Mouse (Mus musculus) gastrocnemius, postnatal 14 days (tissue): ENCODE data around the gene Kctd3. TPM values are rescaled to one million over a fixed set of nuclear protein-coding genes. Genes with fewer than 3 reads are reported as not detected.
A peak's percentile ranks its signal among the peaks of the same experiment; 100 is the strongest.

Source experiments
- DNase-seq: peaks from one replicate; pipeline ENCODE4 v3.0.0; 2021; ENCODE audit warnings: mixed read lengths
- intact Hi-C: fragments of 180-260 bp; cut with DNase I; formaldehyde crosslinking; loops from one replicate; pipeline ENCODE4 v1.15.1; 2025; ENCODE audit warnings: low total_unique reads
- total RNA-seq, 2 experiments: library from RNA; stranded (reverse); gene quantifications; 2 replicates each; pipeline ENCODE4 v1.2.3; 2021

Gene Kctd3
- total RNA-seq, 2 experiments from 2014 or later: 28.6 to 33.5 TPM

DNA sequence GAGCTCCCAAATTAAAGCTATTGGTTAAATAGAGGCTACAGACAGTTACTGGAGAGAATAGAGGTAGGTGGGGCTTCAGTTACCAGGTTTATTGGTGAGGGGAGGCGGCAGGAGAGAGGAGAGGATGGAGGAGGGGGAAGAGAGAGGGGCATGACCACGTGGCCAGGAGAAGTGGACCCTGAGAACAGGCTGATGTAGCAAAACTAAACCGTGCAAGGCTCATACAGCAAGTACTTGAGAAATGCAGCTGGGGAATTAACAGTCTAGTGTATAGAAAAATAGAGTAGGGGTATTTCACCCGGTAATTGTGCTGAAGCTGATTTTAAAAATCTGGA, 5.9 kb upstream of the Kctd3 start:
- intact Hi-C loops: no loop called here
- DNase-seq: no peak

DNA sequence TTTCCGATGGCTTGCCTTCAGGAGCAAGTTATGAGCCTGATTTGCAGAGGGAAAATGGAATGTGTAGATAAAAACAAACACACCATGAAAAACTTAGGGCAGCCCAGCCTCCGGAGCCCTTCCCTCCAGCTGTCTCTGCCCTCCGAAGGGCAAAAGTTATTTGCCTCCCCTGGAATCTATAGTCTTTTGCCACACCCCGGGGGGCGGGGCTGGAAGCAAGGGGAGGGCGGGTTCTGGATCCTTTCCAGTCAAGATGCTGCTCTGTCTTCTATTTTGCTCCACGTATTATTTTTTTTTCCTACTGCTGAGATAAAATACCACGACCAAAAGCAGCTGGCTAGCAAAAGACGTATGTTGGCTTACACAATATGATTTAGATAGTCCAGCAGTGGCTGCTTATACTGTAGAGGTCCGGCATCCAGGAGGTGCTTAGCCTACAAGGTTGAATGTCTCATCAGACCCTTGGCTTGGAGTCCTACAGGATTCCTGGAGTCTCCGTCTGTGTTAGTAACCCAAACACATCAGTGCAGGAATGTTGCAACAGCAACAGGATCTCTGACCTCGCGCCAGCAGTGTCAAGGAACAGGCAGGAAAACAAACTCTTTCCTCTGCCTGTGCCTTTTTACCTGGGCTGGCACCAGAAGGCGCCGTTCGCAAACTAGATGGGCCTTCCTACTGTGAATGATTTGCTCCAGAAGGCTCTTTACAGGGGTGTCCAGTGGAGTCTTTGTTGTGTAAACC, 5.4 kb upstream of the Kctd3 start:
- no peak for DNase-seq
- intact Hi-C loops: no loop called here

DNA sequence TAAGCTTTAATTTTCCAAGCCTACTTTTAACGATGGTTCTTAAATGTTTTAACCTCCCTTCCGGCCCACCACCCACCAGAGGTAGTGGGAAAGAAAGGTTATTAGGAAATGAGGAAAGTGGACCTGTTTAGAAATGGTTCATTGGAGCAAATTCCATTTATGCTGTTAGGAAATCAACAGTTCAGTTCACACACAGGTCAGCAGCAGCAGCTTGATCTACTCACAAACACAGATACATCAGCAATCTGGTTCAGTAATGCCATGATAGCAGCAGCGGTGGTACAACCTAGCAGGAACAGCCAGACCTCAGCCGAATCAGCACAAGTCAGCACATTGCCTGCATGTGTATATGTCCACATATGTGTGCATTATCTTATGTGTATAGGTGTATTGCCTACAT, 3.0 kb upstream of the Kctd3 start:
- intact Hi-C loops: no loop called here
- DNase-seq: no peak

DNA sequence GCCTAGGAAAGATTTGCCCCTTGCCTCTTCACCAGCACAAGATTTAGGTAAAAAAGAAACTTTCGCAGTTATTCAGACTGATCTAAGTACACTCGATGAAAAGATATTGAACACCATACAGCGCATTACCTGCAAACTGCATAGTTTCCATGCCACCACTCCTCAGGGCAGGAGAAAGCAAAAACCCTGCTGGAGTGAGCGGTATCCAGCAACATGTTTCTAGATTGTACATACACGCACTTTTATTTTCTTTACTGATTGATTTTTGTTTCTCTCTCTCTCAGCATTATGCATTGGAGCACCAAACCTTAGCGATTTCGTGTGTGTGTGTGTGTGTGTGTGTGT, 311 bp upstream of the Kctd3 start:
- intact Hi-C loops: no loop called here
- no peak for DNase-seq

DNA sequence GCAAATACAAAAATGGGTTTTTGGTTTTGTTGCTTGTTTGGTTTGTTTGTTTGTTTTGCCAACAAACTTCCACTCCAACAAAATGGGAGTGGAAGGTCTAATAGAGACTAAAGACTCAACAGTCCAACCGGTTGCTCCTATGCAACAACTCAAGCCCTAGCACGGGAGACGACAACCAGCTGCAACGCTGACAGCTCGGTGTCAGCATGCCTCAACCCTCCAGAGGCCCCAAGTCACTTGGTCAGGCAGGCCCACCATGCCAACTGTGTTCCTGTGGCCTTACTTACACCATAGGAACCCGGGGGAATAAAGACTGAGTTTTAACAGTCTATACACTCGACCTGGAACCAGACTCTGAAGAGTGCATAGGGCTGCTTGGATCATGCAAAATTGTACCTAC, 815 bp downstream of the Kctd3 start:
- intact Hi-C loops: no loop called here
- no peak for DNase-seq

DNA sequence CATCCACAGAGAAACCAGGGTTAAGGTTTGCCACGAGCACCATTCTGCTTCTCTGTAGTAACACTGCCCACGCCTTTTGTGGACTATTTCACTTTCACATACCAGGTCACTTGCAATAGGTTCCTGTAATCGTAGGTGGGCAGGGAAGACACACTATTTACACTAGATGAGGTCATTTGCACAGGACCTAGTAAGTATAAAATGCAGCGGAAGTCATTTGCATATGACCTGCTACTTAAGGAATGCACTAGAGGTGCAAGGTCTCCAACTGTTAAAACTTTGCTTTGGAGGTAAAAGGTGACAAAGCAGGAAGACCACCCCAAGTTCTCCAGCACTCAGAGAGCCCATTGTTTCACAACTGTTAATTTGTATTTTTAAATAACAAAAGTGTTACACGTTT, 1.4 kb downstream of the Kctd3 start:
- DNase-seq: no peak
- intact Hi-C loops: no loop called here

DNA sequence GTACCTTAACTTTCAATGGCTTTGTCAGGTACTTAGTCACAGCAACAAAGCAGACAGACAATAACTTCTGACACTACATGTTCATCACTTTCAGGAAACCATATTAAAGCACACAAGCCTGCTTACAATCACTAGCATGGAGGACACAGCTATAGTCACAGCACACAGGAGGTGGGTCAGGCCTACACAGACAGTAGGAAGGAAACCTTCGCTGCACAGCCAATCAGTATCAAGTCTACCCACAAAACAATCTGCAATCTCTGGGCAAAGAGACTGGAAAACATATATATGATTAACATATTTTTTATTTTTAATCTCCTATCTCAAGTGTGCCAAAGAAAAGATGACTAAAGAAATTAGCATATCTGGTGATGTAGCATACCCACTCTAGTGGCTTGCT, 2.9 kb downstream of the Kctd3 start:
- intact Hi-C loops: no loop called here
- DNase-seq: no peak

DNA sequence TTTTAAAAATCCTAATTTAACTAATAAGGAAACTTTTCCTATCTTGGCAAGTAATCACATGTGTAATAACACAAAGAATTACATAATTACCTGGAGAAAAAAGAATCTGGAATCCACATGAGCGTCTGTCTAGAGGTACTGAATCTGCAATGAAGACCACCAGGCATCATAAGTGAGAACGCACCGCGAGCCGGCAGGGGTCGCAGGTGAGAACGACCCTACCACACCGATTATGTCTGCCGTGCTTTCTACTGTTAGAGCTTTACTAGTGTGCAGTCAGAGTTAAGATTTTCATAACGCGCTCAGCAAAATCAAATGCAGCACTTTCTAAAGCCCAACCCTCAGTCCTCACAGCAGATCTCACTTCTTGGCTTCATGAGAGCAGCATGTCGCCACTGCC, 5.8 kb downstream of the Kctd3 start:
- intact Hi-C loops: no loop called here
- DNase-seq: no peak

DNA sequence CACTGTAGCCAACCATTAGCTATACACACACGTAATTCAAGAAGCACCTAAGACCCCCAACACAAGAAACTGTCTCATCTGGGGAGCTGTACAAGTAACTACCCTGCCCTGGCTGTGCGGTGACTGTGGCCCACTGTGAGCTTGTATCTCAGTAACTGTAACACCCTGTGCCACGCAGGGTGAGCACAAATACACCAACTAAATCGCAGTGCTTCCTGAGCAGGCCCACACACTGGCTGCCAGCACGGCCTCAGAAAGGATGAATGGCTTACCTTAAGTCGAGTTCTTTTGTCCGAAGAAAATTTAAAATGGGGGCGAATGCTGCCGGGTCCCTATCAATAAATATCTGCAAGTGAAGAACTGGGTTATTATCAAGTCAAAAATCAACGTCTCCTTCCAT, 7.7 kb downstream of the Kctd3 start:
- DNase-seq: no peak

DNA sequence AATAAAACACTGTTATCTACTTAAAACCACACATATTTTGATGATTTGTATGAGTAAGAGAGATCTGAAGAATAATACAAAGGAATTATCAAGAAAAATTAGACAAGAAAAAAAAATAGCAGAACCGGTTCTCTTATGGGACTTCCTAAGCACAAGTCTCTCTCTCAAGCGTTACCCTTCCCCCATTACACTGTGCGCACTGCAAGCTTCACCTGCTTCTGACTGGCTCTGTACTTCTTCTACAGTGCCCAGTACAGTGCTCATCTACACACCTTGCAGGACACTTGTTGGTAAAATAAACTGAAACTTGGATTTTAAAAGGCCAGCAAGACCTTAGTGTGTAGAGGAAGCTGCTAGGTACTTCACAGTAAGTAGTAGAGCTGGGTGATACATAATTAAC, 9.7 kb downstream of the Kctd3 start:
- no peak for DNase-seq
- intact Hi-C loops: no loop called here

More for the DNA sequence above, 7.7 kb downstream of the Kctd3 start:
- intact Hi-C loops: no loop called here

DNA sequence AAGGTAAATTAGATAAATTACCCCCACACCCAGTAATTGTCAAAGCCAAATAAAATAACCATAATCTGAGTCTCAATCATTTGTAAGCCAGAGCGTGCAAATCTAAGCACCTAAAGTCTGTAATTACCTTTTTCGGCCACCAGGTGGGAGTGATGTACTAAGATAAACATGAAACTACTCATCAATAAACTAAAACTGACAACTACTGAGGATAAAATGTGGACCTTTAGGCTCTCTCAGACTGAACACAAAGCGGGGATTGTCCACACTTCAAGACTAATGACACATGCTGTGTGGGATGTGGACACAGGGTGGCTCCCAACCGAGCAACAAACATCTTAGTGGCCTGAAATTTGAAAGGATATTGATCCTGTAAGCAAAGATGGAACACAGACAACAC, 14.4 kb downstream of the Kctd3 start:
- intact Hi-C loops: no loop called here
- no peak for DNase-seq

DNA sequence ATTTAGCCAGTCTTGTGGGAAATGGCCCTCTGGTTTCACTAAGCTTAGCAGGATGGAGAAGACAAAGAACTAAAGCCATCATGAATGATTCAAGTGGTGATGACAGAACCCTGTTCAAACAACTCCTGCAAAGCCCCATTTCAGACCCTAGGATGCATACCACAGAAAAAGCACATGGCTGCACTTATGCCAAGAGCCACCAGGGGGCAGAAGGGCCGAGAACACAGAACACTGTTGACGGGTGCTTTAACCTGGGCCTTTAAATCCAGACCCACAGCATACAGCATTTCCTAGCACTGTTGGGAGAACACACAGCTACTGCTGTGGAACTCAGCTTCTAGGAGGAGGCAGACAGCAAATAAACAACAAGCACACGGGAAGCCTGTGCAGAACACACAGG, 27.6 kb downstream of the Kctd3 start:
- peak; percentile 43 for DNase-seq

DNA sequence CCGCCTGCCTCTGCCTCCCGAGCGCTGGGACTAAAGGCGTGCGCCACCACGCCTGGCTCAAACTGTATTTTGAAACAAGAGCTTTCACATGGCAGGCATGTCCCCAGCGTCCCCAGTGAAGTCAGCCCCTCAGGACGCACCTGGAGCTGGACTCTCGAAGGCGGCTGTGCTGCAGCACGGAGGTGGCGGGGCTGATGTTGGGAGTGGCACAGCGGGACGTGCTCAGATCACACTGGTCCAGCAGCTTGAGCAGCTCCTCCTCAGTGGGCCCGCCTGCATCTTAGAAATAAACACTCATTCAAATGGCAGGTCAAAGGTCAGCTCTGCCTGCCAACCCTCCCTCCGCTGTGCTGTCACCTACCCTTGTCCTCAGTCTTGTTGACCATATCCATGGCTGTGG, 33.7 kb downstream of the Kctd3 start:
- DNase-seq: no peak
- intact Hi-C loops: no loop called here

More for the DNA sequence above, 27.6 kb downstream of the Kctd3 start:
- intact Hi-C loops: no loop called here

DNA sequence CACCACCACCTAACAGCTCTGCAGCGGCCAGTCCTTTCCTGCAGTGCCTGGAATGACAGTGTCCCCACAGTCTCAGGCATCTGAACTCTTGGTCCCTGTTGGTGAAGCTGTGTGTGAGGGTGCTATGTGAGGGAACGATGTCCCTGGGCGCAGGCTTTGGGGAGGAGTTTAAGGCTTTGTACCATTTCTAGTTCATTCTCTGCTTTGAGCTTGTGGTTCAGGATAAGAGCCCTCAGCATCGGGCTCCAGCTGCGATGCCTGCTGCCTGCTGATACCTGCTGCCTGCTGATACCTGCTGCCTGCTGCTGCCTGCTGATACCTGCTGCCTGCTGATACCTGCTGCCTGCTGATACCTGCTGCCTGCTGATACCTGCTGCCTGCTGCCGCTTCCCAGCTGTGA, 34.6 kb downstream of the Kctd3 start:
- intact Hi-C loops: no loop called here
- DNase-seq: no peak

DNA sequence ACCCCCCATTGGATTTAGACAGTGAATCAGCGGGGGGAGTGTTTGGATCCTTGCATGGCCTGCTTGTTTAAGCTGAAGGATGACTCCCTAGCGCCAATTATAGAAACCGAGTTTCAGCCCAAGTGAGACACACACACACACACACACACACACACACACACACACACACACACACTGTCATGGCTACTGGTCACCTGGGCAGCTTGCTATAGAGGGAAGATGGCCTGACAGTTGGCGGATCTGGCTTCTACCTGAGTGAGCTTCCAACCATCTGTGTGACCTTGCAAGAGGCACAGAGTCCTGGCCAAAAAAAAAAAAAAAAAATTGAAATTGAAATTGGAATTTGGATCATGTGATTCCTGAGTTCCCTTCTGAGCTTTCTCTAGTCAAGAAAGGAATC, 55.1 kb downstream of the Kctd3 start:
- intact Hi-C loops: no loop called here
- DNase-seq: no peak

DNA sequence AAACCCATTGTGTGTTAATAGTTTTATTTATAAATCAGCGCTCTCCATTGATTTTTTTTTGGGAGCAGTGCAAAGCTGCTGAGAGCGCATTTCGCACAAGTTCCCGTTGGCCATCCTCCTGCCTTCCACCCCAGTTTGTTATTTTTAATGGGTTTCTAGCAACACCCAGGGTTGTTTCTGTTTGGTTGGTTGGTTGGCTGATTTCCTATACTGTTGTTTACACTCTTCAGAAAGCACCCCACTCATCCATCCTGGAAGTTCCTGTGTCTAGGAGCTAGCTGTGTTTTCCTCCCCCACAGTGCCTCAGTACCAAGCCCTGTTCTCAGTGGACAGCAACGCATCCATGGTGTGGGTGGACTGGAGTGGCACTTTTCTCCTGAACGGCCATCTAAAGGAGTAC, 56.5 kb downstream of the Kctd3 start:
- intact Hi-C loops: no loop called here

DNA sequence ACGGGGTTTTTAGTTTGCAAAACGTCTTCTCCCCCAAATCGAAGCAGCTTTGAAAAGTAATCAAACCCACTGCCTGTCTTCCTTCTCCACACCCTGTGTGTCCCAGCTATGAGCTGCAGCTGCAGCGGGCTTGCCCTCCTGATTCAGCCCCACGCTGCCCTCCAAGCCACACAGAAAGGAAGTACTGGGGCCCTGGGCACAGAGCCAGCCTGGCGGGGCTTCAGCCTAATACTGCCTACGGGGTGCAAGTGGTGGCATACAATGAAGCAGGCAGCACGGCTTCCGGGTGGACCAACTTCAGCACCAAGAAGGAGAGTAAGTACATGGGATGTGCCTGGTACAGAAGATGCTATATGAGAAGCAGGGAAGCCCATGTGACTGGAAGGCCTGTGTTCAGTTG, 59.4 kb downstream of the Kctd3 start:
- intact Hi-C loops: no loop called here
- no peak for DNase-seq

More for the DNA sequence above, 56.5 kb downstream of the Kctd3 start:
- DNase-seq: no peak

DNA sequence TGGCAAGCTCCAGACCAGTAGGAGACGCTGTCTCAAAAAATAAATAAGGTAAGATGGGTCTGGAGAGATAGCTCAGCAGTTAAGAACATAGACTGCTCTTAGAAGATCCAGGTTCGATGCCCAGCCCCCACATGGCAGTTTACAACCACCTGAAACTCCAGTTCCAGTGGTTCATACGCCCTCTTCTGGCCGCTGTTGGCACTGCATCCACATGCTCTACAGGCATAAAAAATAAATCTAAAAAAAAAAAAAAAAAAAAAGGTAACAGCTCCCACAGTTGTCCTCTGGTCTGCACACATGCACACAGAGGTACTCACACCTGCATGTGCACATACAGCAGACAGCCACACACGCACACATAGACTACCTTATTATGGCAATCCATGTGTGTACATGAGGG, 59.8 kb downstream of the Kctd3 start:
- DNase-seq: no peak
- intact Hi-C loops: no loop called here

DNA sequence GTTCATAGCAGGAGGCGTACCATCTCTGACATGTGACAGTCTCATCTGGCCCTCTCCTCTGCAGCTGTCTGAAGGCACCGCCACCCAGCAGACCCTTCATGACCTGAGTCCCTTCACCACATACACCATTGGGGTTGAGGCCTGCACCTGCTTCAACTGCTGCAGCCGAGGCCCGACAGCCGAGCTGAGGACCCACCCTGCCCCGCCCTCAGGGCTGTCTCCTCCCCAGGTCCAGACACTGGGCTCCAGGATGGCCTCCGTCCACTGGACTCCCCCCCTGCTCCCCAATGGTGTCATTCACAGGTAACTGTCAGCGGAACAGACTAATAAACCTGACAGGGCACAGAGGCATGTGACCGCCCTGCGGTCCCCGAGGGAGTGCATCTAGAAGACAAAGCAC, 60.8 kb downstream of the Kctd3 start:
- DNase-seq: no peak
- intact Hi-C loops: no loop called here

DNA sequence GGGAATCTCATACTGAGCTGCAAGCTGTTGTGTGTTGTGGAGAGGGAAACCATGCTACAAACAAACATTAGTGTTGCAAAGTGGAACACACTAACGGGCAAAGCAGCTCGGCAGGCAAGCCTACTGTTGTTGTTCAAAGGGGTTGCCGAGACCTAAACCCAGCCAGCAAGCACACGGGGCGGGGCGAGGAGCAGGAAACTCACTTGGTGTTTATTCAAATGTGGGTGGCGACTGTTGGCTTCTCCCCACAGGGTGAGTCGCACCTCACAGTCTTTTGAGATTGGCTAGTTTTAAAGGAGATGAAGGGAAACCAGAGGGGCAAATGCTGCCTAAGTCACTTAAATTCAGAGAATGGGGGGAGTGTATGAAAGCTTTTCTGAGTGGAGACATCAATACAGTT, 62.3 kb downstream of the Kctd3 start:
- DNase-seq: no peak
- intact Hi-C loops: no loop called here

DNA sequence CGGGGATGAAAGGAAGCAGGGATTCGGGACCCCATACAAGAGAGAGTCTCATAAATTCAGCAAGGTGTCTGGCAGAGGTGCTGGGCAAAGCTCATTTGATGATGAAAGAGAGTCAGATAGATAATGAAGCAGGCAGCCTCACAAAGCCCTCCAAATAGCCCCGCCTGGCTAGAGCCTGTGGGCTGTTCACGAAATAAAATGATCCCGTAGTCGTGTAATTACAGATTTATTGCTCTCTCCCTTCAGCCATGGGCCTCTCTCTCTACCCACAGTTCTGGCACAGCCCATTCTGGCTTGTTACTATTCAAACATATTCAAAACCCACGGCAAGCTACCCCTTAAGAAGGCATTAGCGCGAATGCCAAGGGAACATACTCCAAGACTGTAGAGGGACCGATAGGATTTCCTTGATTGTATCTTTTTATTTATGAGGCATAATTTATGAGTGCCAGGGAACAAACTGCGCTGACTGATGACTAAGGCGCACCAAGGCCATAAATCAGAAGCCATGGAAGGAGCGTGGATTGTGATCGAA, 70.3 kb downstream of the Kctd3 start:
- no peak for DNase-seq
- intact Hi-C loops: loop anchor here (5.0 kb wide), 1 partner anchor 1695 kb away; no protein-coding TSS in a partner anchor
